Mouse (Mus musculus): Measurements from ENCODE around the gene Sfmbt2. TPM values are rescaled to one million over a fixed set of nuclear protein-coding genes. Genes with fewer than 3 reads are reported as not detected.

The Sfmbt2 gene
- polyA plus RNA-seq, 1 experiment = 0.19 TPM

DNA sequence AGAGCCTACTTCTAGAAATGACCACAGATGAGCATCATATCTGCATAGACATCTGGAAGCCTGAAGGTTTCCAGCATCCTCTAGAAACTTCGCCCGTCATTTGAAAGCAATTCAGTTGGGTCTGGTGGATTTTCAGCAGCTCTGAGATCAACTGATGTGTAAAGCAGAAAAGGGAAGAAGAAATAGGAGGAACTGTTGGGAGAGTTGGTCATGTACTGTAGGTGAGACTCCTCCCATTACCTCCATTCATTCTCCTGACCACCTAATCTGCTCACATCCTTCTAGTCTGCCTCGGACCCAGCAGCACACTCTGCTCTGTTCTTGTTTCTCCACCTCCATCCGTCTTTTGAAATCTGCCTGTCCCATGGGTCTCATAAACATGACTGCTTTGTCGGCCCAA, 22.3 kb upstream of the Sfmbt2 start:
- Histone ChIP-seq H3K4me3 (no peak overlapping the region), H3ac (ENCODE audit: control insufficient read depth, insufficient read length) (no peak overlapping the region), H3K79me2 (ENCODE audit: control insufficient read depth, insufficient read depth) (no peaks in the 10 kb centered on the region), H3K36me3 (ENCODE audit: control insufficient read depth, insufficient read depth) (no peaks in the 10 kb centered on the region), H3K4me2 (ENCODE audit: low read depth) (no peak overlapping the region), H3K27me3 (ENCODE audit: control insufficient read depth, insufficient read depth, insufficient read length) (no peaks in the 10 kb centered on the region)
- TF ChIP-seq REST (IDR thresholded peaks at IDR 0.05; ENCODE audit: insufficient read depth, insufficient read length) = no peak
- no peak for TF ChIP-seq SRF (IDR thresholded peaks at IDR 0.05; ENCODE audit: control insufficient read depth, insufficient read length, low read depth)
- no peak for TF ChIP-seq MYOD1 (IDR thresholded peaks at IDR 0.05; ENCODE audit: control insufficient read depth in 1 of 3, insufficient read length in 2 of 3, low read depth in 2 of 3)
- no peak for TF ChIP-seq TCF12 (IDR thresholded peaks at IDR 0.05; ENCODE audit: insufficient read depth, poor library complexity, severe bottlenecking)
- TF ChIP-seq POLR2A (IDR thresholded peaks at IDR 0.05; ENCODE audit: insufficient read length, low read depth) = no peak
- TF ChIP-seq E2F4 (IDR thresholded peaks at IDR 0.05; ENCODE audit: insufficient read depth) = no peak
- TF ChIP-seq MYOG (IDR thresholded peaks at IDR 0.05; ENCODE audit: control insufficient read depth in 1 of 3, insufficient read depth in 1 of 3, insufficient read length in 2 of 3, low read depth in 2 of 3) = no peak

DNA sequence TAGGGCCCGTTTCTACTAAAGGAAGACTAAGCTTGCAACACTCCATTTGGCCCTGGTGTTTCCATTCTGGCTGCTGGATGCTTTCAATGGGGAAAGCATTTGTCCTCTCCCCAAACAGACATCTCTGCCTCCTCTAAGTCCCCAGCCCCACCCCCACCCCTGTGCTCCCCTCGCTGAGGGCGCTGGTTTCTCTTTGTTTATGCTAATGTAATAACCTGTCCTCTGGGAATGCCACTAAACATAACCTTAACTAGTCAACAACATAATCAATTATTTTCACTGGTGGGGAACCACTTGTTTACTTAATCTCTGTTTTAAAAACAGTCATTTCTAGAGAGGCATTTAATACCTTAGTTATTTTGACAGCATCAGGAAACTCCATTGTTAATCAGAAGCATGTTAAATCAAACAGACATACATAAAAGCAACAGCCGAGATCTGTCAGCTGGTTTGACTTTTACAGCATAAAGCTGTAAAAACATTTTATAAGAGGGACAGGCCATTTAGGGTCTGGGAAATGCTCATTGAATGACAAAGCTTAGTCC, 20.0 kb upstream of the Sfmbt2 start:
- H3K36me3 ChIP-seq (ENCODE audit: control insufficient read depth, insufficient read depth) = no peaks in the 10 kb centered on the region
- no peak overlapping the region for H3K4me3 ChIP-seq
- no peak for TF ChIP-seq MAX (IDR thresholded peaks at IDR 0.05; ENCODE audit: low read depth)
- TF ChIP-seq TCF3 (IDR thresholded peaks at IDR 0.05; ENCODE audit: insufficient read length, low read depth) = no peak
- no peak for TF ChIP-seq TCF12 (IDR thresholded peaks at IDR 0.05; ENCODE audit: insufficient read depth, poor library complexity, severe bottlenecking)

DNA sequence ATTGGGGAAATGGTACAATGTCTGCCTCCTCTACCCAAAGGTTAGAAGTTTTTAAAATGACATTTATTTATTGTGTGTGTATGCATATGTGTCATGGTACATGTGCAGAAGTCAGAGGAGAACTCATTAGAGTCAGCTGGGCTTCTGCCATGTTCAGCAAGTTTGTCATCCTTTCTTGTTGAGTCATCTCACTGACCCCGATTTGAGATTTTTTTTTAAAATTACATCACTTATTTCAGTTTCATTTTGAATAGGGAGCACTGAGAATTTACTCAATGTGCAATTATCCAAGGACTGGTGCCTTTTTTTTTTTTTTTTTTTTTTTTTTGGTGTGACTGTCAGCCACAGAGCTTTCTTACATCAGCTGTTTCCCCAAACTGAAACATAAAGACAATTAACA, 19.2 kb upstream of the Sfmbt2 start:
- Histone ChIP-seq H3K27me3 (ENCODE audit: control insufficient read depth, insufficient read depth, insufficient read length) (no peaks in the 10 kb centered on the region), H3K36me3 (ENCODE audit: control insufficient read depth, insufficient read depth) (no peaks in the 10 kb centered on the region), H3K4me2 (ENCODE audit: low read depth) (no peak overlapping the region), H3K79me2 (ENCODE audit: control insufficient read depth, insufficient read depth) (no peaks in the 10 kb centered on the region), H3ac (ENCODE audit: control insufficient read depth, insufficient read length) (no peak overlapping the region), H3K4me3 (no peak overlapping the region)
- TF ChIP-seq POLR2AphosphoS2 (IDR thresholded peaks at IDR 0.05; ENCODE audit: insufficient read length, low read depth) (no peak), TCF12 (IDR thresholded peaks at IDR 0.05; ENCODE audit: insufficient read depth, poor library complexity, severe bottlenecking) (no peak), SRF (IDR thresholded peaks at IDR 0.05; ENCODE audit: control insufficient read depth, insufficient read length, low read depth) (no peak), REST (IDR thresholded peaks at IDR 0.05; ENCODE audit: insufficient read depth, insufficient read length) (no peak), MYOD1 (IDR thresholded peaks at IDR 0.05; ENCODE audit: control insufficient read depth in 1 of 3, insufficient read length in 2 of 3, low read depth in 2 of 3) (no peak), E2F4 (IDR thresholded peaks at IDR 0.05; ENCODE audit: insufficient read depth) (no peak), USF1 (IDR thresholded peaks at IDR 0.05; ENCODE audit: low read depth) (no peak), MYOG (IDR thresholded peaks at IDR 0.05; ENCODE audit: control insufficient read depth in 1 of 3, insufficient read depth in 1 of 3, insufficient read length in 2 of 3, low read depth in 2 of 3) (no peak), MAX (IDR thresholded peaks at IDR 0.05; ENCODE audit: low read depth) (no peak), POLR2A (IDR thresholded peaks at IDR 0.05; ENCODE audit: insufficient read length, low read depth) (no peak), CEBPB (IDR thresholded peaks at IDR 0.05; ENCODE audit: insufficient read depth, poor library complexity, severe bottlenecking) (no peak), TCF3 (IDR thresholded peaks at IDR 0.05; ENCODE audit: insufficient read length, low read depth) (no peak)

More for the DNA sequence above, 20.0 kb upstream of the Sfmbt2 start:
- Histone ChIP-seq H3K4me2 (ENCODE audit: low read depth) (no peak overlapping the region), H3K27me3 (ENCODE audit: control insufficient read depth, insufficient read depth, insufficient read length) (no peaks in the 10 kb centered on the region), H3ac (ENCODE audit: control insufficient read depth, insufficient read length) (no peak overlapping the region), H3K79me2 (ENCODE audit: control insufficient read depth, insufficient read depth) (no peaks in the 10 kb centered on the region)

DNA sequence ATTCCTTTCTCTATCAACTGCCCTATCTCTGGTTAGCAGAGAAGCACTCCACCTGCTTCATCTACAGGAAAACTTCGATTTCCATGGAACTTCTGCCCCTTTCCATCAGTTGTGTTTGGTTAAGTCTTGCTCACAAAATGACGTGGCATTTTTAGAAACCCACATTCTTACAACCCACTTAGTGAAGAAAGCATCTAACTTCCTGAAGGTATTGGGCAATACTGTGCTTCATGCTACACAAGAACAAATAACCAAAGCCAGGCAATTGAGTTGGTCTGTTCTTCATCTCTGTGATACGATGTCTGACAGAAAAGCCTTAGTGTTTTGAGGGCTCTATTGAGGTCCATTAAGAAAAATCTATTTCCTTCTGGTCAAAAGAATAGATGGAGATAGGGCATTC, 17.4 kb upstream of the Sfmbt2 start:
- Histone ChIP-seq H3K4me3 (no peak overlapping the region), H3K4me2 (ENCODE audit: low read depth) (no peak overlapping the region), H3K36me3 (ENCODE audit: control insufficient read depth, insufficient read depth) (no peaks in the 10 kb centered on the region), H3K27me3 (ENCODE audit: control insufficient read depth, insufficient read depth, insufficient read length) (no peaks in the 10 kb centered on the region), H3ac (ENCODE audit: control insufficient read depth, insufficient read length) (no peak overlapping the region), H3K79me2 (ENCODE audit: control insufficient read depth, insufficient read depth) (no peaks in the 10 kb centered on the region)
- TF ChIP-seq MYOG (IDR thresholded peaks at IDR 0.05; ENCODE audit: control insufficient read depth in 1 of 3, insufficient read depth in 1 of 3, insufficient read length in 2 of 3, low read depth in 2 of 3) = no peak
- no peak for TF ChIP-seq USF1 (IDR thresholded peaks at IDR 0.05; ENCODE audit: low read depth)
- no peak for TF ChIP-seq POLR2A (IDR thresholded peaks at IDR 0.05; ENCODE audit: insufficient read length, low read depth)
- no peak for TF ChIP-seq E2F4 (IDR thresholded peaks at IDR 0.05; ENCODE audit: insufficient read depth)
- TF ChIP-seq SRF (IDR thresholded peaks at IDR 0.05; ENCODE audit: control insufficient read depth, insufficient read length, low read depth) = no peak
- TF ChIP-seq POLR2AphosphoS2 (IDR thresholded peaks at IDR 0.05; ENCODE audit: insufficient read length, low read depth) = no peak
- no peak for TF ChIP-seq TCF3 (IDR thresholded peaks at IDR 0.05; ENCODE audit: insufficient read length, low read depth)
- TF ChIP-seq CEBPB (IDR thresholded peaks at IDR 0.05; ENCODE audit: insufficient read depth, poor library complexity, severe bottlenecking) = no peak
- no peak for TF ChIP-seq MYOD1 (IDR thresholded peaks at IDR 0.05; ENCODE audit: control insufficient read depth in 1 of 3, insufficient read length in 2 of 3, low read depth in 2 of 3)
- no peak for TF ChIP-seq TCF12 (IDR thresholded peaks at IDR 0.05; ENCODE audit: insufficient read depth, poor library complexity, severe bottlenecking)
- no peak for TF ChIP-seq MAX (IDR thresholded peaks at IDR 0.05; ENCODE audit: low read depth)
- TF ChIP-seq REST (IDR thresholded peaks at IDR 0.05; ENCODE audit: insufficient read depth, insufficient read length) = no peak

DNA sequence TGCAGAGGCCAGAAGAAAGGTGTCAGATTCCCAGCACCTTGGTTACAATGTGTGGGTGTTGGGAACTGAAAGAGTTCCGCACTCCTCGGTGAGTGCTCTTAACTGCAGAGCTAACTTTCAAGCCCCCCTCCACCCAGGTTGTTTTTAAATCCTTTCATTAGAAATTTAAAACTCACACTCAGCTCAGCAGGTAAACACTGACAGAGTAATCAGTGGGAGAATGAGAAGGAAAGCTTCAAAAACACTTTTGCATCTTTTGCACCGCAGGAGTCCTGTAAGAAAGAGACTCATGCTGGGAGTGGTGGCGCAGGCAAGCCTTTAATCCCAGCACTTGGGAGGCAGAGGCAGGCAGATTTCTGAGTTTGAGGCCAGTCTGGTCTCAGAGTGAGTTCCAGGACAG, 16.4 kb upstream of the Sfmbt2 start:
- no peak overlapping the region for H3K4me3 ChIP-seq
- no peaks in the 10 kb centered on the region for H3K36me3 ChIP-seq (ENCODE audit: control insufficient read depth, insufficient read depth)
- H3K79me2 ChIP-seq (ENCODE audit: control insufficient read depth, insufficient read depth) = no peaks in the 10 kb centered on the region
- no peaks in the 10 kb centered on the region for H3K27me3 ChIP-seq (ENCODE audit: control insufficient read depth, insufficient read depth, insufficient read length)
- TF ChIP-seq SRF (IDR thresholded peaks at IDR 0.05; ENCODE audit: control insufficient read depth, insufficient read length, low read depth) (no peak), MAX (IDR thresholded peaks at IDR 0.05; ENCODE audit: low read depth) (no peak), MYOG (IDR thresholded peaks at IDR 0.05; ENCODE audit: control insufficient read depth in 1 of 3, insufficient read depth in 1 of 3, insufficient read length in 2 of 3, low read depth in 2 of 3) (no peak), TCF12 (IDR thresholded peaks at IDR 0.05; ENCODE audit: insufficient read depth, poor library complexity, severe bottlenecking) (no peak), MYOD1 (IDR thresholded peaks at IDR 0.05; ENCODE audit: control insufficient read depth in 1 of 3, insufficient read length in 2 of 3, low read depth in 2 of 3) (no peak), TCF3 (IDR thresholded peaks at IDR 0.05; ENCODE audit: insufficient read length, low read depth) (no peak), POLR2AphosphoS2 (IDR thresholded peaks at IDR 0.05; ENCODE audit: insufficient read length, low read depth) (no peak), POLR2A (IDR thresholded peaks at IDR 0.05; ENCODE audit: insufficient read length, low read depth) (no peak), CEBPB (IDR thresholded peaks at IDR 0.05; ENCODE audit: insufficient read depth, poor library complexity, severe bottlenecking) (no peak), REST (IDR thresholded peaks at IDR 0.05; ENCODE audit: insufficient read depth, insufficient read length) (no peak), E2F4 (IDR thresholded peaks at IDR 0.05; ENCODE audit: insufficient read depth) (no peak), USF1 (IDR thresholded peaks at IDR 0.05; ENCODE audit: low read depth) (no peak)
- H3ac ChIP-seq (ENCODE audit: control insufficient read depth, insufficient read length) = no peak overlapping the region
- H3K4me2 ChIP-seq (ENCODE audit: low read depth) = no peak overlapping the region

Measured in myocyte (in vitro differentiated cells).